Mouse (Mus musculus): ENCODE measurements around the gene Maip1. TPM values are rescaled to one million over a fixed set of nuclear protein-coding genes. Genes with fewer than 3 reads are reported as not detected.

Gene Maip1
- polyA plus RNA-seq, 1 experiment from 2014 or later = 14.6 TPM

GRCm38 (mm10) chr1:57450241-57450640 is 44.1 kb downstream of the Maip1 start:
- H3K4me1 ChIP-seq (ENCODE audit: control insufficient read depth in 2 of 2, insufficient read depth in 2 of 2, low read length in 2 of 2) = no peaks in the 10 kb centered on the region
- ATAC-seq (ENCODE audit: insufficient number of reproducible peaks, insufficient read depth, low FRiP score, low read depth) = no peak
- no peak overlapping the region for H3K4me2 ChIP-seq (ENCODE audit: low read length)
- no peak overlapping the region for H3K4me3 ChIP-seq (ENCODE audit: control insufficient read depth in 1 of 2, insufficient read depth in 1 of 2, low read depth in 1 of 2, low read length in 2 of 2)
- no peaks in the 10 kb centered on the region for H3K36me3 ChIP-seq (ENCODE audit: control insufficient read depth, insufficient read depth, low read length)
- H3K9me3 ChIP-seq (ENCODE audit: control insufficient read depth, low read length) = no peaks in the 10 kb centered on the region
- 93% methylated on average over 1 of the region's 1 CpGs for WGBS
- no peak overlapping the region for H3K9ac ChIP-seq (ENCODE audit: low read length)
- no peaks in the 10 kb centered on the region for H3K27me3 ChIP-seq (ENCODE audit: control insufficient read depth, insufficient read depth, low read length)
- H3K27ac ChIP-seq (replicated peaks in 1 of 2; ENCODE audit: control insufficient read depth in 1 of 2, insufficient read depth in 1 of 2, low read depth in 2 of 2, low read length in 2 of 2) = no peak overlapping the region

- H3K9me3 ChIP-seq (ENCODE audit: control insufficient read depth, low read length) = no peaks in the 10 kb centered on the region
- no peak overlapping the region for H3K9ac ChIP-seq (ENCODE audit: low read length)
- H3K4me3 ChIP-seq (ENCODE audit: control insufficient read depth in 1 of 2, insufficient read depth in 1 of 2, low read depth in 1 of 2, low read length in 2 of 2) = no peak overlapping the region
- 84% methylated on average over 6 of the region's 6 CpGs for WGBS
- H3K4me1 ChIP-seq (ENCODE audit: control insufficient read depth in 2 of 2, insufficient read depth in 2 of 2, low read length in 2 of 2) = no peaks in the 10 kb centered on the region
- no peaks in the 10 kb centered on the region for H3K27me3 ChIP-seq (ENCODE audit: control insufficient read depth, insufficient read depth, low read length)
- no peak for ATAC-seq (ENCODE audit: insufficient number of reproducible peaks, insufficient read depth, low FRiP score, low read depth)
- H3K4me2 ChIP-seq (ENCODE audit: low read length) = no peak overlapping the region
- H3K36me3 ChIP-seq (ENCODE audit: control insufficient read depth, insufficient read depth, low read length) = no peaks in the 10 kb centered on the region
- no peak overlapping the region for H3K27ac ChIP-seq (replicated peaks in 1 of 2; ENCODE audit: control insufficient read depth in 1 of 2, insufficient read depth in 1 of 2, low read depth in 2 of 2, low read length in 2 of 2)
These were observed 54.3 kb downstream of the Maip1 start for GRCm38 (mm10) chr1:57460305-57460940.

Other genes with a start within 250 kb of the Maip1 start
- 7.5 and 8.7 TPM in 2 replicates for gene 1700066M21Rik, start 28.7 kb upstream of the Maip1 start, polyA plus RNA-seq (2014; fragmentation: Nextera tagmentation; extraction: Ambion mirVana)
- gene Tyw5, start 773 bp downstream of the Maip1 start, polyA plus RNA-seq (2014; fragmentation: Nextera tagmentation; extraction: Ambion mirVana) = 17.1 and 18.2 TPM in 2 replicates

Measured in heart, embryonic 14.5 days (tissue).